Mouse (Mus musculus) G1E (cell line): Measurements from ENCODE around the gene 3110009E18Rik. TPM values are rescaled to one million over a fixed set of nuclear protein-coding genes. Genes with fewer than 3 reads are reported as not detected.
A peak's percentile ranks its signal among the peaks of the same experiment; 100 is the strongest.

Experiments
- ATAC-seq: 2 replicates; pipeline ENCODE4 v1.8.0; 2016; ENCODE audit warnings: mild to moderate bottlenecking; ENCODE audit not compliant: insufficient number of reproducible peaks, poor library complexity, low FRiP score, severe bottlenecking; ENCODE audit errors: extremely low read depth
- DNase-seq: peaks from one replicate; pipeline ENCODE4 v3.0.0; 2012; ENCODE audit warnings: low spot score
- H3K27me3 ChIP-seq: 2 replicates; pipeline ENCODE4 v1.6.1; 2012; ENCODE audit warnings: mild to moderate bottlenecking, low read length, inconsistent platforms; ENCODE audit not compliant: insufficient read depth
- H3K36me3 ChIP-seq: replicated peaks from 2 replicates; pipeline ENCODE3; 2012; ENCODE audit warnings: mild to moderate bottlenecking, inconsistent platforms
- H3K4me1 ChIP-seq: 2 replicates; pipeline ENCODE4 v1.6.1; 2012; ENCODE audit warnings: low read depth, low read length, inconsistent platforms, mixed read lengths; ENCODE audit not compliant: insufficient read depth
- H3K4me3 ChIP-seq: 2 replicates; pipeline ENCODE4 v1.5.1; 2012; ENCODE audit warnings: low read depth, mild to moderate bottlenecking, inconsistent platforms, low read length, moderate library complexity, mixed read lengths
- H3K9me3 ChIP-seq: replicated peaks from 2 replicates; pipeline ENCODE4 v1.6.1; 2012; ENCODE audit warnings: inconsistent platforms
- CTCF ChIP-seq: IDR thresholded peaks from 2 replicates; pipeline ENCODE4 v1.5.1; 2012; ENCODE audit warnings: low read depth, low read length, inconsistent platforms, mixed read lengths
- GATA1 ChIP-seq: IDR thresholded peaks from 2 replicates; pipeline ENCODE4 v1.6.1; 2012; ENCODE audit warnings: borderline replicate concordance, low read length, inconsistent platforms, mixed read lengths
- GATA2 ChIP-seq: IDR thresholded peaks from 2 replicates; pipeline ENCODE4 v1.6.1; 2012; ENCODE audit warnings: low read depth, low read length, inconsistent platforms, borderline replicate concordance
- POLR2AphosphoS5 ChIP-seq: IDR thresholded peaks from 2 replicates; pipeline ENCODE4 v1.6.1; 2012; ENCODE audit warnings: low read depth, low read length, inconsistent platforms; ENCODE audit not compliant: insufficient replicate concordance
- TAL1 ChIP-seq: conservative IDR thresholded peaks from 2 replicates; pipeline ENCODE4 v1.6.1; 2012; ENCODE audit warnings: low read depth, low read length, inconsistent platforms, mixed read lengths
- polyA plus RNA-seq: library from polyadenylated mRNA; stranded (reverse); fragments of >175 nt; gene quantifications from 2 replicates; pipeline ENCODE4 v1.2.3, GENCODE M21; 2012
- total RNA-seq, 2 experiments: library from RNA; stranded (forward) in 1 of 2; stranded (reverse) in 1 of 2; fragments of 200-1000 nt in 1 of 2; fragments of >200 nt in 1 of 2; fragmentation: Nextera tagmentation in 1 of 2; gene quantifications; 2 replicates each; pipeline ENCODE4 v1.2.3; 2014 to 2017

3110009E18Rik gene
- total and polyA plus RNA-seq, 3 experiments: 7.5 to 24.9 (median 15.0) TPM

DNA sequence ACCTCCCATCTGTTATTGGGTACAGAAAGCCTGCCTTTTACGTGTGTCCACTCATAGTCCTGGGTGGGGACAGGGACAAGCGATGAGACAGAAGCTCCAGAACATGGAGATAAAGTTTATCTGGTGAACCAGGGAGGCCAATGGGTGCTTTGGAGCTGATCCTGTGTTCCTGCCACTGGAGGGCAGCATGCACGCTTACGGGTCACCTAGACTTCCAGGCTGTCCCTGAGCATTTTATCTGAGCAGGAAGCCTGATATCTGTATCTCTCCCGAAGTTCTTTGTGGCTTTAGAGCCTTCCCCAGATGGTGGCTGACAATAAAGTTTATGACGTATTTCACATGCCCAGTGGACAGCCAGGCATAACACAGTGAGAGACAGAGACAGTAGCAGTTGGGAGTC lies 110.3 kb downstream of the 3110009E18Rik start:
- Histone ChIP-seq H3K4me1 (peaks cover 34% of the 10 kb centered on the region), H3K9me3 (no peaks in the 10 kb centered on the region), H3K4me3 (no peak overlapping the region), H3K27me3 (no peaks in the 10 kb centered on the region), H3K36me3 (peaks cover 95% of the 10 kb centered on the region)
- peak; percentile 75 for DNase-seq
- peak; percentile 59 for TF ChIP-seq CTCF
- 0 out of 2 replicates have a peak, but pooled peaks have one; percentile 9 for TF ChIP-seq TAL1
- no peak for TF ChIP-seq GATA2
- TF ChIP-seq POLR2AphosphoS5: no peak
- TF ChIP-seq GATA1: no peak
- peak; percentile 78 for ATAC-seq

DNA sequence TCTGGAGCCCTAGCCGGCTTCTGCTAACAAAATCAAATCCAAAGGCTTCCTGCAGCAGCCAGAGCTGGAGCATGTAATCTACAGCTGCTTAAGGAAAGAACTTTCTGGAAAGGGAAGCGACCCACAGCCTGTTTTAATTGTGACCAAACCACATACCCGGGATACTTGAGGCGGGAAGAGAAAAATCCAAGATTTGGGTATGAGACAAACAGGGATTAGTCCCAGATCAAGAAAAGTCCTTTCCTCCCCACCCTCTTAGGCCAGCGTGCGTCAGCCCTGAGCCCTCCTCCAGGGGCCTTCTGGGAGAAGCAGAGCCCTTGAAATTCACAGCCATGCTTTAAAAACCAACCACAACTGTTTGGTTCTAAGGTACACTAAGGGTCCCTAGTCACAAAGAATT lies 111.2 kb downstream of the 3110009E18Rik start:
- no peak overlapping the region; the same call in 1 of the 2 replicates for H3K4me3 ChIP-seq
- no peaks in the 10 kb centered on the region for H3K9me3 ChIP-seq
- peaks cover 38% of the 10 kb centered on the region for H3K4me1 ChIP-seq
- H3K27me3 ChIP-seq: no peaks in the 10 kb centered on the region
- H3K36me3 ChIP-seq: peaks cover 95% of the 10 kb centered on the region
- DNase-seq (no peak), ATAC-seq (no peak)
- TF ChIP-seq GATA2: no peak
- no peak for TF ChIP-seq POLR2AphosphoS5
- no peak for TF ChIP-seq GATA1
- TF ChIP-seq CTCF: no peak
- no peak for TF ChIP-seq TAL1

DNA sequence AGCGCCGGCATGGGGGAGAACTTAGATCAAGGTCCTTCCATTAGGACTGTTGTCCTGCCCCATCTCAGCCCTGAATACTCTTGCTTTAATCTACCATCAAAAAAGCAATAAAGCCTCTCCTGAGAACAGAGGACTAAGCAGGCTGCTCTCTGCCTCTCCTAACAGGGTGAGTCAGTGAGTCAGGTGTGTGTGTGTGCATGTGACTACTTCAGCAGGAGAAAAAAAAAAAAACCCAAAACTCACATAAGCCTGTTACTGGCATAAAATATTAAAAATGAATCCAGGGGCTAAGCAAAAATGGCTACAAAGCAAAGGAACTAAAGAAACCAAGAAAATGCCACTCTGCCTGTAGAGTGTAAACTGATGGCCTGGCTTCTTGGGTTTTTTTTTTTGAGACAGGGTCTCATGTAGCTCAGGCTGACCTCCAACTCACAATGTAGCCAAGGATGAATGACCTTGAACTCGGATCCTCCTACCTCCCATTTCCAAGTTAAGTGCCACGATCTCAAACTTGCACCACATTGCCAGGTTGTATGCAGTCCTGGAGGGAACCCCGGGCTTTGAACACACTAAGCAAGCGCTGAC lies 114.7 kb downstream of the 3110009E18Rik start:
- peaks cover 56% of the 10 kb centered on the region for H3K4me1 ChIP-seq
- H3K27me3 ChIP-seq: no peaks in the 10 kb centered on the region
- no peaks in the 10 kb centered on the region for H3K9me3 ChIP-seq
- DNase-seq: no peak
- H3K4me3 ChIP-seq: no peak overlapping the region
- H3K36me3 ChIP-seq: peaks cover 97% of the 10 kb centered on the region
- ATAC-seq: no peak
- TF ChIP-seq GATA2 (no peak), POLR2AphosphoS5 (no peak), TAL1 (no peak), GATA1 (no peak), CTCF (no peak)

DNA sequence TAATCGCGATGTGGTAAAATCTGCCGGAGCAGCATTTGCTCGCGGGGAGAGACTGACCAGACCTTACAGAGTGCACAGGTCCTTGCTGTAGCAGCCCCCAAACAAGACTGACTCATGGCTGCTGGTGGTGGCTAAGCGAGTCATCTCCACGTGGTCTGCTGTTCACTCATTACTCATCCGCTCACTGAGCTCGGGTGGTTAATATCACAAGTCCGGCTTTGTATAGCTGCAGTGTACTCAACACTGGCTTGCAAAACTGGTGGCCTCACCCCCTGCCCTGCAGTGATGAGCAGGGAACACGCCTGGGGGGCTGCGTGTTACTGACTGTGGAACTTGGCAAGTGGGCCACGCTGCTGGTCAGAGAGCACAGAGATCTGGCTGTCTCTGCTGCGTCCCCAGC lies 115.4 kb downstream of the 3110009E18Rik start:
- Histone ChIP-seq H3K9me3 (no peaks in the 10 kb centered on the region), H3K27me3 (no peaks in the 10 kb centered on the region), H3K36me3 (peaks cover 97% of the 10 kb centered on the region), H3K4me1 (peaks cover 51% of the 10 kb centered on the region), H3K4me3 (no peak overlapping the region)
- ATAC-seq (no peak), DNase-seq (no peak)
- TF ChIP-seq TAL1: no peak
- no peak for TF ChIP-seq GATA2
- no peak for TF ChIP-seq GATA1
- no peak for TF ChIP-seq CTCF
- TF ChIP-seq POLR2AphosphoS5: no peak

DNA sequence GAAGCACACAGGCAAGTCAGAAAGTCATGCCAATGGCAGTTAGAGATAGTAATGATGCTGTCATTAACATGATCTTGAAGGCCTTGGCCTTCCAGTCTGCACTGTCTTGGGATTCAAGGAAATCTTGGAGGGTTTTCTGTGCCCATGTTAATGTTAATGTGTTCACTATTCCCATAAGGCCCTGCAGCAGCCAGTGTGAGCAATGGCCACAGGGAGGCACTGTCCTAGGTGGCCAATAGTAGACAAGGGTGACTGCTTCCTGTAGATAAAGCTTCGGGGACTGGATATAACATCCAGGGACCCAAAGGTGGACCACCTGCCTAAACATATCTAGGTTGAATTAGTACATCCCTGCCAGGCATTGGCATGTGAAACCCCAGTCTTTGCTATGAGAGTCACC lies 116.1 kb downstream of the 3110009E18Rik start:
- DNase-seq (no peak), ATAC-seq (no peak)
- H3K4me3 ChIP-seq: no peak overlapping the region
- H3K9me3 ChIP-seq: no peaks in the 10 kb centered on the region
- TF ChIP-seq GATA1 (no peak), TAL1 (no peak), GATA2 (no peak), POLR2AphosphoS5 (no peak), CTCF (no peak)
- H3K36me3 ChIP-seq: peaks cover 97% of the 10 kb centered on the region
- no peaks in the 10 kb centered on the region for H3K27me3 ChIP-seq
- peaks cover 46% of the 10 kb centered on the region for H3K4me1 ChIP-seq

Other genes starting within 250 kb of the 3110009E18Rik start
- 15.7 and 19.3 TPM in 2 replicates for gene Tmem177, start 208.0 kb upstream of the 3110009E18Rik start, total RNA-seq (2014; fragmentation: Nextera tagmentation)
- 12.5 and 13.0 TPM in 2 replicates for gene Tmem177, start 208.0 kb upstream of the 3110009E18Rik start, total RNA-seq (2017)
- gene Tmem177, start 208.0 kb upstream of the 3110009E18Rik start, polyA plus RNA-seq: 1.1 and 1.4 TPM in 2 replicates
- gene Cfap221, start 124.0 kb upstream of the 3110009E18Rik start, total RNA-seq (2014; fragmentation: Nextera tagmentation): not detected in 2 replicates
- gene Cfap221, start 124.0 kb upstream of the 3110009E18Rik start, total RNA-seq (2017): not detected in 2 replicates
- gene Cfap221, start 124.0 kb upstream of the 3110009E18Rik start, polyA plus RNA-seq: not detected in 2 replicates
- gene Sctr, start 114.3 kb upstream of the 3110009E18Rik start, total RNA-seq (2014; fragmentation: Nextera tagmentation): not detected in 2 replicates
- not detected in 2 replicates for gene Sctr, start 114.3 kb upstream of the 3110009E18Rik start, total RNA-seq (2017)
- not detected in 2 replicates for gene Sctr, start 114.3 kb upstream of the 3110009E18Rik start, polyA plus RNA-seq
- not detected in 2 replicates for gene Tmem37, start 47.1 kb upstream of the 3110009E18Rik start, total RNA-seq (2014; fragmentation: Nextera tagmentation)
- 0.22 and 0.23 TPM in 2 replicates for gene Tmem37, start 47.1 kb upstream of the 3110009E18Rik start, total RNA-seq (2017)
- gene Tmem37, start 47.1 kb upstream of the 3110009E18Rik start, polyA plus RNA-seq: not detected in 2 replicates
- 118 and 130 TPM in 2 replicates for gene Dbi, start 109 bp upstream of the 3110009E18Rik start, total RNA-seq (2014; fragmentation: Nextera tagmentation)
- 625 and 652 TPM in 2 replicates for gene Dbi, start 109 bp upstream of the 3110009E18Rik start, total RNA-seq (2017)
- gene Dbi, start 109 bp upstream of the 3110009E18Rik start, polyA plus RNA-seq: 13.3 and 14.5 TPM in 2 replicates
- 25.3 and 28.5 TPM in 2 replicates for gene Steap3, start 151.5 kb downstream of the 3110009E18Rik start, total RNA-seq (2014; fragmentation: Nextera tagmentation)
- 10.2 and 11.8 TPM in 2 replicates for gene Steap3, start 151.5 kb downstream of the 3110009E18Rik start, total RNA-seq (2017)
- gene Steap3, start 151.5 kb downstream of the 3110009E18Rik start, polyA plus RNA-seq: 67.2 and 71.7 TPM in 2 replicates
- gene C1ql2, start 219.4 kb downstream of the 3110009E18Rik start, total RNA-seq (2014; fragmentation: Nextera tagmentation): not detected in 2 replicates
- 0.11 TPM in 1 of 2 replicates, not detected in the other for gene C1ql2, start 219.4 kb downstream of the 3110009E18Rik start, total RNA-seq (2017)
- gene C1ql2, start 219.4 kb downstream of the 3110009E18Rik start, polyA plus RNA-seq: not detected in 2 replicates